Mouse (Mus musculus): ENCODE measurements around the gene Anxa11. TPM values are rescaled to one million over a fixed set of nuclear protein-coding genes. Genes with fewer than 3 reads are reported as not detected.

Gene Anxa11
- polyA plus RNA-seq, 1 experiment from 2014 or later = 3.1 TPM

- Histone ChIP-seq H3K4me3 (ENCODE audit: low read length) (no peak overlapping the region), H3K27ac (ENCODE audit: low read depth, low read length) (no peak overlapping the region), H3K4me1 (ENCODE audit: control insufficient read depth, insufficient read depth, low read depth, low read length) (no peaks in the 10 kb centered on the region), H3K36me3 (ENCODE audit: control insufficient read depth, insufficient read depth, low read length) (no peaks in the 10 kb centered on the region), H3K9me3 (ENCODE audit: control insufficient read depth, low read length) (no peaks in the 10 kb centered on the region), H3K27me3 (replicated peaks; ENCODE audit: control insufficient read depth, insufficient read depth, low read length) (no peaks in the 10 kb centered on the region), H3K4me2 (ENCODE audit: low read length) (no peak overlapping the region), H3K9ac (ENCODE audit: low read depth, low read length) (no peak overlapping the region)
- WGBS = 71% methylated on average over 3 of the region's 3 CpGs
- no peak for ATAC-seq
These were observed 15.2 kb downstream of the Anxa11 start for GRCm38 (mm10) chr14:25857168-25857621.

GRCm38 (mm10) chr14:25857940-25858339, 16.0 kb downstream of the Anxa11 start:
- Histone ChIP-seq H3K36me3 (ENCODE audit: control insufficient read depth, insufficient read depth, low read length) (no peaks in the 10 kb centered on the region), H3K9me3 (ENCODE audit: control insufficient read depth, low read length) (no peaks in the 10 kb centered on the region), H3K4me1 (ENCODE audit: control insufficient read depth, insufficient read depth, low read depth, low read length) (no peaks in the 10 kb centered on the region), H3K4me3 (ENCODE audit: low read length) (no peak overlapping the region), H3K27me3 (replicated peaks; ENCODE audit: control insufficient read depth, insufficient read depth, low read length) (no peaks in the 10 kb centered on the region), H3K9ac (ENCODE audit: low read depth, low read length) (no peak overlapping the region), H3K4me2 (ENCODE audit: low read length) (no peak overlapping the region), H3K27ac (ENCODE audit: low read depth, low read length) (no peak overlapping the region)
- no peak for ATAC-seq
- 89% methylated on average over 8 of the region's 8 CpGs for WGBS

GRCm38 (mm10) chr14:25861771-25862530, 20.0 kb downstream of the Anxa11 start:
- no peak overlapping the region for H3K4me3 ChIP-seq (ENCODE audit: low read length)
- no peaks in the 10 kb centered on the region for H3K36me3 ChIP-seq (ENCODE audit: control insufficient read depth, insufficient read depth, low read length)
- H3K9me3 ChIP-seq (ENCODE audit: control insufficient read depth, low read length) = no peaks in the 10 kb centered on the region
- H3K4me2 ChIP-seq (ENCODE audit: low read length) = no peak overlapping the region
- H3K9ac ChIP-seq (ENCODE audit: low read depth, low read length) = no peak overlapping the region
- WGBS = 91% methylated on average over 13 of the region's 13 CpGs
- no peak overlapping the region for H3K27ac ChIP-seq (ENCODE audit: low read depth, low read length)
- no peak for ATAC-seq
- H3K27me3 ChIP-seq (replicated peaks; ENCODE audit: control insufficient read depth, insufficient read depth, low read length) = no peaks in the 10 kb centered on the region
- no peaks in the 10 kb centered on the region for H3K4me1 ChIP-seq (ENCODE audit: control insufficient read depth, insufficient read depth, low read depth, low read length)

DNA sequence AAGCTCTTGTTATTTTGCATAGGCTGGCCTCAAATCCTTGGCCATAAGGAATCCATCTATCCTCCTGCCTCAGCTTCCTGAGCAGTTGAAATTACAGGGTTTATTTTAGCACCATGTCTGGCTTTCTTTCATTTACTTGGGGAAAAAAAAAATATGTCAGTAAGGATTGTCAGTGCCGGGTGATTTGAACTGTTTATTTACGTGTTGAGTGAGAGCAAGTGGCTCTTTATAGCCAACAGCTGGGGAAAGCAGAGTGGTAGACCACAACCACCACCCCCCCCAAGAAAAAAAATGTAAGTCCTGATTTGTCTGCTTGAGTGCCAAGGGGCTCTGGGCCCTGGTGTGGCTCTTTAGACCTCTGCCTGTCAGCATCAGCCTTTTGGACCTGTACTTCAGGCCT, 21.8 kb downstream of the Anxa11 start:
- Histone ChIP-seq H3K36me3 (ENCODE audit: control insufficient read depth, insufficient read depth, low read length) (no peaks in the 10 kb centered on the region), H3K9me3 (ENCODE audit: control insufficient read depth, low read length) (no peaks in the 10 kb centered on the region), H3K4me1 (ENCODE audit: control insufficient read depth, insufficient read depth, low read depth, low read length) (no peaks in the 10 kb centered on the region), H3K27ac (ENCODE audit: low read depth, low read length) (no peak overlapping the region), H3K9ac (ENCODE audit: low read depth, low read length) (no peak overlapping the region), H3K27me3 (replicated peaks; ENCODE audit: control insufficient read depth, insufficient read depth, low read length) (no peaks in the 10 kb centered on the region), H3K4me2 (ENCODE audit: low read length) (no peak overlapping the region), H3K4me3 (ENCODE audit: low read length) (no peak overlapping the region)
- WGBS = 85% methylated on average over 2 of the region's 2 CpGs
- no peak for ATAC-seq

DNA sequence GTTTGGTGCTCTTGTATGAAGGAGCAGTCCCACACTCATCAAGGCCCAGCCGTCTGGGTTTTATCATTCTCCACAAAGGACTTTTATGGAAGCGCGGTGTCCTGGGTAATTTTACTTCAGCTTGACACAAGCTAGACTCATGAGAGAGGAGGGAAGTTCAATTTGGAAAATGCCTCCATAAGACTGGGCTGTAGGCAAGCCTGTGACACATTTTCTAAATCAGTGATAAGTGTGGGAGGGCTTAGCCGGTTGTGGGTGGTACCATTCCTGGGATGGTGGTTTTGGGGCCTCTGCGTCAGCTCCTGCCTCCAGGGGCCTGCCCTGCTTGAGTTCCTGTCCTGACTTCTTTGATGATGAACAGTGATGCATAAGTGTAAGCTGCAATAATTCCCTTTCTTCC, 23.3 kb downstream of the Anxa11 start:
- H3K9ac ChIP-seq (ENCODE audit: low read depth, low read length) = no peak overlapping the region
- WGBS = 86% methylated on average over 5 of the region's 5 CpGs

DNA sequence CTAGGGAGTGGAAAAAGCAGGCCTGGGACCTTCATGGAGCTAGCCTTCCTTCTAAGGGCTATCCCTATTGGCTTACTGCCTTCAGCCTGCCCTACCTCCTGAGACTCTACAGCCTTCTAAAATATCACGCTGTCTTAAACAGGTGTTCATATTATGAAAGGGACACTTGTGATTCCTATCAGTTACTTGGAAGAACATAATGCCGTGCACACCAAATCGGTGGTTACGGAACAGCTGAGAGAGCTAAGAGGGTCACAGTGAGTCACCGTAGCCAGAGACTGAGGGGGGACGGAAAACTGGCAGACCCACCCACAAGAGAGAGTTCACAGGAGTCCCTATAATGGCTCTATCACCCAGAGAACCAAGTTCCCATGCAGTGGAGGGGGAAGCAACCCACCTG, 24.4 kb downstream of the Anxa11 start:
- Histone ChIP-seq H3K4me3 (ENCODE audit: low read length) (no peak overlapping the region), H3K27me3 (replicated peaks; ENCODE audit: control insufficient read depth, insufficient read depth, low read length) (no peaks in the 10 kb centered on the region), H3K4me2 (ENCODE audit: low read length) (no peak overlapping the region), H3K36me3 (ENCODE audit: control insufficient read depth, insufficient read depth, low read length) (no peaks in the 10 kb centered on the region), H3K9ac (ENCODE audit: low read depth, low read length) (no peak overlapping the region), H3K27ac (ENCODE audit: low read depth, low read length) (no peak overlapping the region), H3K9me3 (ENCODE audit: control insufficient read depth, low read length) (no peaks in the 10 kb centered on the region), H3K4me1 (ENCODE audit: control insufficient read depth, insufficient read depth, low read depth, low read length) (no peaks in the 10 kb centered on the region)
- WGBS = 94% methylated on average over 6 of the region's 6 CpGs
- no peak for ATAC-seq

More for the DNA sequence above, 23.3 kb downstream of the Anxa11 start:
- Histone ChIP-seq H3K27ac (ENCODE audit: low read depth, low read length) (no peak overlapping the region), H3K4me3 (ENCODE audit: low read length) (no peak overlapping the region), H3K36me3 (ENCODE audit: control insufficient read depth, insufficient read depth, low read length) (no peaks in the 10 kb centered on the region), H3K9me3 (ENCODE audit: control insufficient read depth, low read length) (no peaks in the 10 kb centered on the region), H3K4me1 (ENCODE audit: control insufficient read depth, insufficient read depth, low read depth, low read length) (no peaks in the 10 kb centered on the region), H3K27me3 (replicated peaks; ENCODE audit: control insufficient read depth, insufficient read depth, low read length) (no peaks in the 10 kb centered on the region), H3K4me2 (ENCODE audit: low read length) (no peak overlapping the region)
- no peak for ATAC-seq

GRCm38 (mm10) chr14:25866832-25867231, 24.9 kb downstream of the Anxa11 start:
- no peak for ATAC-seq
- Histone ChIP-seq H3K4me1 (ENCODE audit: control insufficient read depth, insufficient read depth, low read depth, low read length) (no peaks in the 10 kb centered on the region), H3K9me3 (ENCODE audit: control insufficient read depth, low read length) (no peaks in the 10 kb centered on the region), H3K27ac (ENCODE audit: low read depth, low read length) (no peak overlapping the region), H3K27me3 (replicated peaks; ENCODE audit: control insufficient read depth, insufficient read depth, low read length) (no peaks in the 10 kb centered on the region), H3K4me2 (ENCODE audit: low read length) (no peak overlapping the region), H3K36me3 (ENCODE audit: control insufficient read depth, insufficient read depth, low read length) (no peaks in the 10 kb centered on the region), H3K4me3 (ENCODE audit: low read length) (no peak overlapping the region), H3K9ac (ENCODE audit: low read depth, low read length) (no peak overlapping the region)
- WGBS = 84% methylated on average over 10 of the region's 11 CpGs

- Histone ChIP-seq H3K4me3 (ENCODE audit: low read length) (no peak overlapping the region), H3K36me3 (ENCODE audit: control insufficient read depth, insufficient read depth, low read length) (no peaks in the 10 kb centered on the region), H3K9ac (ENCODE audit: low read depth, low read length) (no peak overlapping the region), H3K27ac (ENCODE audit: low read depth, low read length) (no peak overlapping the region), H3K4me1 (ENCODE audit: control insufficient read depth, insufficient read depth, low read depth, low read length) (peaks cover 2% of the 10 kb centered on the region; the same call in 1 of the 2 replicates), H3K27me3 (replicated peaks; ENCODE audit: control insufficient read depth, insufficient read depth, low read length) (no peaks in the 10 kb centered on the region), H3K9me3 (ENCODE audit: control insufficient read depth, low read length) (no peaks in the 10 kb centered on the region), H3K4me2 (ENCODE audit: low read length) (no peak overlapping the region)
- no peak for ATAC-seq
- 72% methylated on average over 6 of the region's 6 CpGs for WGBS
These were observed 25.9 kb downstream of the Anxa11 start for GRCm38 (mm10) chr14:25867834-25868233.

- 84% methylated on average over 3 of the region's 4 CpGs for WGBS
- no peak for ATAC-seq
- no peaks in the 10 kb centered on the region for H3K36me3 ChIP-seq (ENCODE audit: control insufficient read depth, insufficient read depth, low read length)
- no peak overlapping the region for H3K4me3 ChIP-seq (ENCODE audit: low read length)
- no peak overlapping the region for H3K4me2 ChIP-seq (ENCODE audit: low read length)
- H3K27me3 ChIP-seq (replicated peaks; ENCODE audit: control insufficient read depth, insufficient read depth, low read length) = no peaks in the 10 kb centered on the region
- H3K9ac ChIP-seq (ENCODE audit: low read depth, low read length) = no peak overlapping the region
- H3K9me3 ChIP-seq (ENCODE audit: control insufficient read depth, low read length) = no peaks in the 10 kb centered on the region
- H3K27ac ChIP-seq (ENCODE audit: low read depth, low read length) = no peak overlapping the region
- H3K4me1 ChIP-seq (ENCODE audit: control insufficient read depth, insufficient read depth, low read depth, low read length) = peaks cover 4% of the 10 kb centered on the region; the same call in 1 of the 2 replicates
These were observed 26.8 kb downstream of the Anxa11 start for GRCm38 (mm10) chr14:25868706-25869105.

Measured in hindbrain, embryonic 16.5 days (tissue).